Mouse (Mus musculus) intestine, embryonic 16.5 days (tissue): Measurements from ENCODE around the gene Ngrn. TPM values are rescaled to one million over a fixed set of nuclear protein-coding genes. Genes with fewer than 3 reads are reported as not detected.

Source experiments
- ATAC-seq: fragments of 200-750 bp; cut with Nextera tagmentation; 2 replicates; pipeline ENCODE4 v1.8.0; 2017; ENCODE audit warnings: moderate TSS enrichment, moderate library complexity
- H3K27ac ChIP-seq: fragments of 300-500 bp; sonication (generic); 2 replicates; pipeline ENCODE4 v1.5.1; 2014; ENCODE audit warnings: mild to moderate bottlenecking, low read length
- H3K27me3 ChIP-seq: fragments of 300-500 bp; sonication (generic); replicated peaks from 2 replicates; pipeline ENCODE4 v1.6.1; 2014; ENCODE audit warnings: low read length, control low read depth, mixed read lengths; ENCODE audit not compliant: control insufficient read depth, insufficient read depth
- H3K36me3 ChIP-seq: fragments of 300-500 bp; sonication (generic); 2 replicates; pipeline ENCODE4 v1.6.1; 2014; ENCODE audit warnings: low read length, control low read depth; ENCODE audit not compliant: control insufficient read depth, insufficient read depth
- H3K4me1 ChIP-seq: fragments of 300-500 bp; sonication (generic); 2 replicates; pipeline ENCODE4 v1.6.1; 2014; ENCODE audit warnings: low read length, control low read depth, mixed read lengths; ENCODE audit not compliant: control insufficient read depth, insufficient read depth
- H3K4me2 ChIP-seq: fragments of 300-500 bp; sonication (generic); 2 replicates; pipeline ENCODE4 v1.6.1; 2014; ENCODE audit warnings: low read depth, low read length, control low read depth
- H3K4me3 ChIP-seq: fragments of 300-500 bp; sonication (generic); 2 replicates; pipeline ENCODE4 v1.5.1; 2014; ENCODE audit warnings: mild to moderate bottlenecking, low read length
- H3K9ac ChIP-seq: fragments of 300-500 bp; sonication (generic); 2 replicates; pipeline ENCODE4 v1.6.1; 2014; ENCODE audit warnings: low read depth, low read length
- H3K9me3 ChIP-seq: fragments of 300-500 bp; sonication (generic); 2 replicates; pipeline ENCODE4 v1.6.1; 2016; ENCODE audit warnings: low read length, control low read depth; ENCODE audit not compliant: control insufficient read depth
- WGBS: fragments of 180-500 bp; shearing (Covaris S2); extraction: QIAGEN DNeasy Blood & Tissue Kit; methylation state at CpG from one replicate; pipeline ENCODE4 v1.1.7; 2014; 5-methylcytosine and 5-hydroxymethylcytosine counted together
- polyA plus RNA-seq: library from polyadenylated mRNA; unstranded; fragments of >200 nt; fragmentation: Nextera tagmentation; extraction: Ambion mirVana; gene quantifications from 2 replicates; pipeline ENCODE4 v1.2.1, GENCODE M21; 2015

Ngrn gene
- polyA plus RNA-seq, result 52.0 and 57.8 TPM in 2 replicates

DNA sequence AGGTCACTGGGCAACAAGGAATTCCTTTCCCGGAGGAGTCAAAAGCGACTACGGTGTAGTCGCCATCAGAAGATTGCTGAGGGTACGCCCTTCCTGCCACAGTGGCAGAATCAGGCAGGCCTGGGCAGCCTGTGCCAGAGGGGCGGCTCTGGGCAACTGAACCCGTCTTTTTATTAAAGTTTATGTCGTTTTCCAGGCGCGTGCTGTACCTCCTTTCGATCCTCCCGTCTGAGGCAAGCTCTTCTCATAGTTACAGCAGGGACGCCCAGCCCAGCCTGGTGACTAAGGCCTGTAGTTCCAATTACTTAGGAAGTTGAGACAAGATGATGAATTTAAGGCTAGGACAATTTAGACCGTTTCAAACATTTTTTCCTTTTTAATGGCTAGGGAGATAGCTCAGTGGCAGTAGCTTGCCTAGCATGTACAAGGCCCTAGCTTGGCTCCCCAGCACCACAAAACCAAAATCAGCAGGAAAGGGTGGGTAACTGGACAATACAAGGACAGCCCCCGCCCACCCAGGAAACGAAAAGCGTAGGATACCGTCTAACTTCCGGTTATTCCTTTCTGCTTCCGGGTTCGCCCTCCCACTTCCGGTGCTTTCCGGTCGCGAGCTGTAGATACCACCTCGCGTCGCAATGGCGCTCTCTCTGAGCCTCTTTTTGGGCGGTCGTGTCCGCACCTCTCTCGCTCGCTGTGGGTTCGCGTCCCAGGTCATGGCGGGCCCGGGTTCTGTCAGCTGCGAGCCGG lies at the start of gene Ngrn:
Gene Ngrn, plus strand, starts transcription at position 591 of the 747 bp plus-strand sequence.
- ATAC-seq, result peak; percentile 92
- H3K36me3 ChIP-seq, result peaks cover 7% of the 10 kb centered on the region
- WGBS, result 25% methylated on average over 40 of the region's 40 CpGs

DNA sequence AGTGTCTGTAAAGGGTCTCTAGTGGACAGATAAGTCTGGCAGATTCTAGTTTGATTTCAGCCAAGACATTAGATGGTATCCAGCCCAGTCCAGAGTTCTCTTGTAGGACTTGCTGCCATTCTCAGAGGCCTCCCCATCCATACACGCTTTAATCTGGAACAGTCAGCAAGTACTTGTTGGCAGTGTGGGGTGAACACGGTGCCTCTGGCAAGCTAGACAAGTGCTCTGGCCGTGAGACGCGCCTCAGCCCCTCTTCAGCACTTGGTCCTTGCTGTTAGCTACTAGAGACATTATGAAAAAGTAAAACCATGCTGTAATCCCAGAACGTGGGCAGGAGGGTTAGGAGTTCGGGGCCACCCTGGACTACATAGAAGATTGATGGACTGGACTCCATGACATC lies 47.4 kb upstream of the Ngrn start:
- ATAC-seq, result no peak
- H3K4me1 ChIP-seq, result peaks cover 9% of the 10 kb centered on the region
- 0 out of 2 replicates have a peak, but pooled peaks cover 6% of the 10 kb centered on the region for H3K36me3 ChIP-seq

More for the DNA sequence above, at the start of gene Ngrn:
- peak within 1 kb of the TSS; percentile 87 for H3K4me2 ChIP-seq
- peak within 1 kb of the TSS; percentile 83 for H3K4me3 ChIP-seq
- H3K9ac ChIP-seq, result peak within 1 kb of the TSS; percentile 88
- H3K27ac ChIP-seq, result peak within 1 kb of the TSS; percentile 80
- H3K4me1 ChIP-seq, result peaks cover 9% of the 10 kb centered on the region
- no peaks in the 10 kb centered on the region for H3K27me3 ChIP-seq
- no peaks in the 10 kb centered on the region for H3K9me3 ChIP-seq

DNA sequence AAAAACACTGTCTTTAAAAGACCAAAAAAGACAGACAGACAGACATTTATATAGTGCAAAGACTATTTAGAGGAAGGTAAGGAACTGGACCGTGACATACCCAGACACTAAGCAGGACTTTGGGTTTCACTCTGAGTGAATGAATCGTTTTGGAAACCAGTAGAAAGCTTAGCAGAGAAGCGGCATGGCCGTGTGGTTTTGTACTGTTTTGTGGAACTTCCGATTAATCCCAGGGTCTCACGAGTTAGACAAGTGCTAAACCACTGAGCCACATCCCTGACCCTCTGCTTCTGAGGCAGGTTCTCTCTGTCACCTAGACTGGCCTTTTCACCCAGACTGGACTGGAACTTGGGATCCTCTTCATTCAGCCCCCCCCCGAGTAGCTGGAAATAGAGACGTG lies 46.6 kb upstream of the Ngrn start:
- no peak overlapping the region for H3K4me3 ChIP-seq
- 81% methylated on average over 8 of the region's 8 CpGs for WGBS

More for the DNA sequence above, 47.4 kb upstream of the Ngrn start:
- no peaks in the 10 kb centered on the region for H3K27me3 ChIP-seq
- no peak overlapping the region for H3K4me2 ChIP-seq
- H3K4me3 ChIP-seq, result no peak overlapping the region
- H3K9me3 ChIP-seq, result no peaks in the 10 kb centered on the region
- no peak overlapping the region for H3K27ac ChIP-seq
- 91% methylated on average over 7 of the region's 7 CpGs for WGBS
- H3K9ac ChIP-seq, result no peak overlapping the region

GRCm38 (mm10) chr7:80215398-80215797 lies 45.6 kb upstream of the Ngrn start:
- no peaks in the 10 kb centered on the region for H3K27me3 ChIP-seq
- ATAC-seq, result peak; percentile 77
- H3K4me2 ChIP-seq, result no peak overlapping the region

More for the DNA sequence above, 46.6 kb upstream of the Ngrn start:
- no peaks in the 10 kb centered on the region for H3K27me3 ChIP-seq
- H3K9me3 ChIP-seq, result no peaks in the 10 kb centered on the region
- H3K36me3 ChIP-seq, result 0 out of 2 replicates have a peak, but pooled peaks cover 15% of the 10 kb centered on the region
- H3K9ac ChIP-seq, result no peak overlapping the region
- ATAC-seq, result no peak
- no peak overlapping the region for H3K27ac ChIP-seq
- H3K4me2 ChIP-seq, result no peak overlapping the region
- 0 out of 2 replicates have a peak, but pooled peaks cover 2% of the 10 kb centered on the region for H3K4me1 ChIP-seq

DNA sequence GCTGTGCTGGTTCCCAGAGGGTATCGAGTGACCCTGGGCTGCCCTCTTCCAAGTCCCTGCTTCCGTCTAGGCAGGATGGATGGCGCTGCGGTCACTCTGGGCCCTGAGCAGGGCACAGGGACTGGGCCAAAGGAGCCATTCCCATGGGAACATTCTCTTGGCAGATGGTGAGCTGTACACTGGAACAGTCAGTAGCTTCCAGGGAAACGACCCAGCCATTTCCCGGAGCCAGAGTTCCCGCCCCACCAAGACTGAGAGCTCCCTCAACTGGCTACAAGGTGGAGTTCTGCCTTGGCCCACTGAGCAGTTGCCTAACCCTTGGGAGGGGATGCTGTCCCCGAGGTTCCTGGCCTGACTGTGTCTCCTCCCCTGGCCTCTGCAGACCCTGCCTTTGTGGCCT lies 44.4 kb upstream of the Ngrn start:
- Histone ChIP-seq H3K4me2 (no peak overlapping the region), H3K4me1 (0 out of 2 replicates have a peak, but pooled peaks cover 2% of the 10 kb centered on the region), H3K27ac (no peak overlapping the region), H3K9me3 (no peaks in the 10 kb centered on the region), H3K27me3 (no peaks in the 10 kb centered on the region), H3K36me3 (0 out of 2 replicates have a peak, but pooled peaks cover 15% of the 10 kb centered on the region), H3K4me3 (no peak overlapping the region), H3K9ac (no peak overlapping the region)
- no peak for ATAC-seq
- WGBS, result 82% methylated on average over 8 of the region's 8 CpGs

More at GRCm38 (mm10) chr7:80215398-80215797, 45.6 kb upstream of the Ngrn start:
- Histone ChIP-seq H3K9ac (no peak overlapping the region), H3K4me1 (0 out of 2 replicates have a peak, but pooled peaks cover 2% of the 10 kb centered on the region), H3K27ac (no peak overlapping the region), H3K9me3 (no peaks in the 10 kb centered on the region), H3K4me3 (no peak overlapping the region), H3K36me3 (0 out of 2 replicates have a peak, but pooled peaks cover 15% of the 10 kb centered on the region)
- WGBS, result 31% methylated on average over 4 of the region's 4 CpGs

GRCm38 (mm10) chr7:80218666-80219065 lies 42.3 kb upstream of the Ngrn start:
- no peaks in the 10 kb centered on the region for H3K27me3 ChIP-seq
- H3K4me3 ChIP-seq, result no peak overlapping the region
- 0 out of 2 replicates have a peak, but pooled peaks cover 15% of the 10 kb centered on the region for H3K36me3 ChIP-seq
- WGBS, result 89% methylated on average over 9 of the region's 9 CpGs
- 0 out of 2 replicates have a peak, but pooled peaks cover 2% of the 10 kb centered on the region for H3K4me1 ChIP-seq
- H3K4me2 ChIP-seq, result no peak overlapping the region
- H3K27ac ChIP-seq, result no peak overlapping the region
- no peak for ATAC-seq
- no peaks in the 10 kb centered on the region for H3K9me3 ChIP-seq
- no peak overlapping the region for H3K9ac ChIP-seq

GRCm38 (mm10) chr7:80220237-80220797 lies 40.7 kb upstream of the Ngrn start:
- no peak for ATAC-seq
- no peak overlapping the region for H3K9ac ChIP-seq
- WGBS, result 94% methylated on average over 9 of the region's 9 CpGs
- no peak overlapping the region for H3K4me2 ChIP-seq
- no peaks in the 10 kb centered on the region for H3K27me3 ChIP-seq
- peaks cover 22% of the 10 kb centered on the region; the same call in 1 of the 2 replicates for H3K36me3 ChIP-seq
- H3K4me1 ChIP-seq, result 0 out of 2 replicates have a peak, but pooled peaks cover under 1% of the 10 kb centered on the region
- no peak overlapping the region for H3K4me3 ChIP-seq
- no peaks in the 10 kb centered on the region for H3K9me3 ChIP-seq
- no peak overlapping the region for H3K27ac ChIP-seq

- 83% methylated on average over 4 of the region's 4 CpGs for WGBS
- Histone ChIP-seq H3K36me3 (peaks cover 22% of the 10 kb centered on the region; the same call in 1 of the 2 replicates), H3K27me3 (no peaks in the 10 kb centered on the region), H3K4me1 (no peaks in the 10 kb centered on the region), H3K4me3 (no peak overlapping the region), H3K9ac (no peak overlapping the region), H3K9me3 (no peaks in the 10 kb centered on the region), H3K27ac (no peak overlapping the region), H3K4me2 (no peak overlapping the region)
- ATAC-seq, result no peak
Observed at GRCm38 (mm10) chr7:80221179-80221750, 39.8 kb upstream of the Ngrn start.

DNA sequence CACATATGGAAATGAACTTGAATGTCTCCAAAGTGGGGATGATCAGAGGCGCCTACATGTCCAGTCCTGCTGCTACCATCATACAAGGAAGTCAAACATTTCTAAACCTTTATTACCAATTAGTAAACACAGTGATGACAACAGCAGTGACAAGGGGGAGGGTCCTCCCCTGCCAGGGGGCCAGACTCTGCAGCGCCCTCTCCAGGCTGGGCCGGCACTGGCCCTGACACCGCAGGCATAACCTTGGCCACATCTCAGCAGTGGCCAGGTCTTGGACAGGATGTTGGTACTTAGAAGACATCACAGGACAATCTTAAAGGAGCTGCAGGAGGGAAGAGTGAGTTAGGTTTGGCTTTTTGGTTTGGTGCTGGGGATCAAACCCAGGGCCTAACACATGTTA lies 34.0 kb upstream of the Ngrn start:
- Histone ChIP-seq H3K4me1 (peaks cover 3% of the 10 kb centered on the region; the same call in 1 of the 2 replicates), H3K36me3 (peaks cover 17% of the 10 kb centered on the region; the same call in 1 of the 2 replicates), H3K27me3 (no peaks in the 10 kb centered on the region), H3K4me3 (no peak overlapping the region), H3K4me2 (no peak overlapping the region), H3K9ac (no peak overlapping the region), H3K27ac (no peak overlapping the region), H3K9me3 (no peaks in the 10 kb centered on the region)
- WGBS, result 91% methylated on average over 4 of the region's 4 CpGs
- ATAC-seq, result no peak
